Comparison of ENCODE assay signal across 8 mouse cellular contexts in the genomic region with DNA sequence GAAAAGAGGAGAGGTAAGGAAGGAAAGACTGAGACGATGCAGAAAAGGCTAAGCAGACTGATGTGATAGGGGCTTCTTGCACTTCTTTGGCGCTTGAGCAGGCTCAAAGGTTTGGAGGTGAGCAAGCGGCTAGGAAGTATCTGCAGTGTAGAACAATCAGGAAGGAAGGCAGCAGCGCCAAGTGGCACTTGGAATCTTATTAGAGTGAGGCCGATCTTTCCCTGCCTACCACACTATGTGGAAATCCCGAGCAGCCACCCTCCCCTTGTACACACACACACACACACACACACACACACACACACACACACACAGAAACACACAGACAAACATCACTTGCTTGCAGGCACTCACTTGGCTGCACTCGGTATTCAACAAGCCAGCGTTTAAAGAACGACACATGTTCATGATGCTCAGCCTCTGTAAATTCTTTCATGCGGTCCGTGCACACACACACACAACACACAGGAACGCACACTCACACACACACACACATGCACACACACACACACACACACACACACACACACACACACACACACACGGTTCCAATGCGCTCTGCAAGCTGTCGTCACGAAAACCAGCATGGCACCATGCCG. TPM values are rescaled to one million over a fixed set of nuclear protein-coding genes. Genes with fewer than 3 reads are reported as not detected.
DNase-seq lines count a peak whose midpoint lies in the region; ATAC-seq lines count a peak whose summit lies in the region.

No protein-coding gene starts in this region.

- peak overlapping the region; percentile 92 to 94 for H3K27ac ChIP-seq in heart, embryonic 14.5 days (replicated peaks in 1 of 2; ENCODE audit: control insufficient read depth in 1 of 2, insufficient read depth in 1 of 2, low read depth in 2 of 2, low read length in 2 of 2)

- peak; percentile 2 for DNase-seq in kidney, postnatal 14 days
- DNase-seq in kidney, adult 18-20 months = no peak
- DNase-seq in cerebellum, postnatal 10 days = peak; percentile 58 to 63
- DNase-seq in lung, postnatal 14 days = peak; percentile 8
- no peak for DNase-seq in gastrocnemius, adult 18-20 months (ENCODE audit: low spot score)
- DNase-seq in gastrocnemius, postnatal 25 days = no peak

- peak overlapping the region; percentile 73 for H3K4me2 ChIP-seq in heart, embryonic 14.5 days (ENCODE audit: low read length)

- H3K4me3 ChIP-seq in heart, embryonic 14.5 days (ENCODE audit: control insufficient read depth in 1 of 2, insufficient read depth in 1 of 2, low read depth in 1 of 2, low read length in 2 of 2) = peak overlapping the region; percentile 80 to 96

- H3K9me3 ChIP-seq in heart, embryonic 14.5 days (ENCODE audit: control insufficient read depth, low read length) = no peaks in the 10 kb centered on the region

- ATAC-seq in heart, embryonic 14.5 days (ENCODE audit: insufficient number of reproducible peaks, insufficient read depth, low FRiP score, low read depth) = no peak
- no peak for ATAC-seq in erythroblast, adult 5-6 weeks (replicated peaks; ENCODE audit: low FRiP score, poor library complexity, severe bottlenecking)

- H3K36me3 ChIP-seq in heart, embryonic 14.5 days (ENCODE audit: control insufficient read depth, insufficient read depth, low read length) = 0 out of 2 replicates have a peak, but pooled peaks cover 6% of the 10 kb centered on the region

- H3K4me1 ChIP-seq in heart, embryonic 14.5 days (ENCODE audit: control insufficient read depth in 2 of 2, insufficient read depth in 2 of 2, low read length in 2 of 2) = peaks cover 17 to 24% of the 10 kb centered on the region in 2 experiments

- H3K27me3 ChIP-seq in heart, embryonic 14.5 days (ENCODE audit: control insufficient read depth, insufficient read depth, low read length) = no peaks in the 10 kb centered on the region

- WGBS in heart, embryonic 14.5 days = 2% methylated on average over 17 of the region's 17 CpGs

- peak overlapping the region; percentile 98 for H3K9ac ChIP-seq in heart, embryonic 14.5 days (ENCODE audit: low read length)

RNA-seq across cellular contexts. Expression of gene Ryr2, which starts 1.4 kb away (rescaled TPM):
- 64.8 and 69.1 TPM in 2 replicates for polyA plus RNA-seq in heart, embryonic 14.5 days (2014; fragmentation: Nextera tagmentation; extraction: Ambion mirVana)
- total RNA-seq in gastrocnemius, adult 18-20 months (2021) = under 1 TPM; 0.16 to 0.45 TPM
- not detected in 2 replicates for total RNA-seq in erythroblast, adult 5-6 weeks (2015; ENCODE audit: low replicate concordance)
- total RNA-seq in erythroblast, adult 5-6 weeks (2017; ENCODE audit: low replicate concordance) = not detected in 2 replicates
- total RNA-seq in gastrocnemius, postnatal 25 days (2021) = under 1 TPM; 0.31 to 0.32 TPM

Comparison
In these comparisons a context has a peak if more than half of its experiments do, and no peak if none do; other contexts are left out.
1. DNase-seq: peak in kidney, postnatal 14 days (single experiment), cerebellum, postnatal 10 days (2 of 2) and lung, postnatal 14 days (single experiment); none in kidney, adult 18-20 months (single experiment), gastrocnemius, adult 18-20 months (single experiment) and gastrocnemius, postnatal 25 days (single experiment).